Mouse (Mus musculus) heart, postnatal 0 days (tissue): ENCODE measurements at regions not wholly inside any gene's neighbourhood (a gene's known extent, or its start where the extent isn't known, plus 50 kb on each side); places are given as distances from the start of the nearest gene placed in this dataset.

Experiments
- CTCF ChIP-seq: IDR thresholded peaks from 2 replicates; pipeline ENCODE4 v1.5.1; 2016; ENCODE audit warnings: antibody characterized with exemption, control low read depth, low read depth
- EP300 ChIP-seq: IDR thresholded peaks from 2 replicates; pipeline ENCODE4 v1.6.1; 2016; ENCODE audit warnings: antibody characterized with exemption, low read depth

GRCm38 (mm10) chr13:101049511-101049910, 216.3 kb upstream of the Slc30a5 start:
- TF ChIP-seq EP300 (no peak), CTCF (no peak)
